Mouse (Mus musculus): Measurements from ENCODE around the gene Atg2b. TPM values are rescaled to one million over a fixed set of nuclear protein-coding genes. Genes with fewer than 3 reads are reported as not detected.

The Atg2b gene
- 11.6 and 11.8 TPM in 2 replicates for polyA plus RNA-seq (2014; fragmentation: Nextera tagmentation; extraction: Ambion mirVana)

- peak within 1 kb of the TSS; percentile 79 for H3K9ac ChIP-seq (ENCODE audit: low read length)
- DNase-seq (ENCODE audit: low spot score, missing footprints) = peak; percentile 100
- peak within 1 kb of the TSS; percentile 82 for H3K27ac ChIP-seq (ENCODE audit: low read depth, low read length)
- H3K4me2 ChIP-seq = peak within 1 kb of the TSS; percentile 91
- H3K27me3 ChIP-seq (ENCODE audit: control insufficient read depth, insufficient read depth, low read length) = no peaks in the 10 kb centered on the region
- H3K36me3 ChIP-seq (ENCODE audit: control insufficient read depth, insufficient read depth, low read length) = no peaks in the 10 kb centered on the region
- peak within 1 kb of the TSS; percentile 77 for H3K4me3 ChIP-seq (ENCODE audit: low read depth, low read length)
- WGBS = 0% methylated on average over 72 of the region's 73 CpGs
- H3K9me3 ChIP-seq (ENCODE audit: control insufficient read depth, low read length) = no peaks in the 10 kb centered on the region
- ATAC-seq (ENCODE audit: low FRiP score) = peak; percentile 93
- peaks cover 18% of the 10 kb centered on the region for H3K4me1 ChIP-seq (ENCODE audit: control insufficient read depth, insufficient read depth, low read length)
Measured at GRCm38 (mm10) chr12:105685001-105685691, at the start of gene Atg2b. Gene Atg2b, minus strand, starts transcription at chr12:105685211.

GRCm38 (mm10) chr12:105733370-105734159 lies 48.6 kb upstream of the Atg2b start:
- Histone ChIP-seq H3K36me3 (ENCODE audit: control insufficient read depth, insufficient read depth, low read length) (no peaks in the 10 kb centered on the region), H3K4me3 (ENCODE audit: low read depth, low read length) (no peak overlapping the region), H3K4me2 (no peak overlapping the region), H3K9ac (ENCODE audit: low read length) (no peak overlapping the region), H3K9me3 (ENCODE audit: control insufficient read depth, low read length) (no peaks in the 10 kb centered on the region), H3K4me1 (ENCODE audit: control insufficient read depth, insufficient read depth, low read length) (no peaks in the 10 kb centered on the region), H3K27me3 (ENCODE audit: control insufficient read depth, insufficient read depth, low read length) (no peaks in the 10 kb centered on the region), H3K27ac (ENCODE audit: low read depth, low read length) (no peak overlapping the region)
- ATAC-seq (ENCODE audit: low FRiP score) (no peak), DNase-seq (ENCODE audit: low spot score, missing footprints) (no peak)
- WGBS = 76% methylated on average over 9 of the region's 9 CpGs

- no peaks in the 10 kb centered on the region for H3K27me3 ChIP-seq (ENCODE audit: control insufficient read depth, insufficient read depth, low read length)
Measured at GRCm38 (mm10) chr12:105730851-105731460, 45.9 kb upstream of the Atg2b start.

GRCm38 (mm10) chr12:105727964-105728363 lies 43.0 kb upstream of the Atg2b start:
- H3K36me3 ChIP-seq (ENCODE audit: control insufficient read depth, insufficient read depth, low read length) = no peaks in the 10 kb centered on the region
- no peaks in the 10 kb centered on the region for H3K9me3 ChIP-seq (ENCODE audit: control insufficient read depth, low read length)
- no peaks in the 10 kb centered on the region for H3K27me3 ChIP-seq (ENCODE audit: control insufficient read depth, insufficient read depth, low read length)
- H3K9ac ChIP-seq (ENCODE audit: low read length) = no peak overlapping the region
- H3K27ac ChIP-seq (ENCODE audit: low read depth, low read length) = no peak overlapping the region
- 22% methylated on average over 8 of the region's 8 CpGs for WGBS
- H3K4me1 ChIP-seq (ENCODE audit: control insufficient read depth, insufficient read depth, low read length) = no peaks in the 10 kb centered on the region
- DNase-seq (ENCODE audit: low spot score, missing footprints) (peak; percentile 89), ATAC-seq (ENCODE audit: low FRiP score) (no peak)
- H3K4me3 ChIP-seq (ENCODE audit: low read depth, low read length) = no peak overlapping the region
- no peak overlapping the region for H3K4me2 ChIP-seq

More at GRCm38 (mm10) chr12:105730851-105731460, 45.9 kb upstream of the Atg2b start:
- Histone ChIP-seq H3K4me3 (ENCODE audit: low read depth, low read length) (no peak overlapping the region), H3K4me1 (ENCODE audit: control insufficient read depth, insufficient read depth, low read length) (no peaks in the 10 kb centered on the region), H3K4me2 (no peak overlapping the region), H3K27ac (ENCODE audit: low read depth, low read length) (no peak overlapping the region), H3K36me3 (ENCODE audit: control insufficient read depth, insufficient read depth, low read length) (no peaks in the 10 kb centered on the region), H3K9ac (ENCODE audit: low read length) (no peak overlapping the region), H3K9me3 (ENCODE audit: control insufficient read depth, low read length) (no peaks in the 10 kb centered on the region)
- no peak for DNase-seq (ENCODE audit: low spot score, missing footprints)
- 89% methylated on average over 6 of the region's 6 CpGs for WGBS
- ATAC-seq (ENCODE audit: low FRiP score) = no peak

GRCm38 (mm10) chr12:105727268-105727667 lies 42.3 kb upstream of the Atg2b start:
- H3K9ac ChIP-seq (ENCODE audit: low read length) = no peak overlapping the region
- no peak overlapping the region for H3K4me3 ChIP-seq (ENCODE audit: low read depth, low read length)
- H3K9me3 ChIP-seq (ENCODE audit: control insufficient read depth, low read length) = no peaks in the 10 kb centered on the region
- no peaks in the 10 kb centered on the region for H3K4me1 ChIP-seq (ENCODE audit: control insufficient read depth, insufficient read depth, low read length)
- ATAC-seq (ENCODE audit: low FRiP score) (no peak), DNase-seq (ENCODE audit: low spot score, missing footprints) (no peak)
- H3K27ac ChIP-seq (ENCODE audit: low read depth, low read length) = no peak overlapping the region
- H3K36me3 ChIP-seq (ENCODE audit: control insufficient read depth, insufficient read depth, low read length) = no peaks in the 10 kb centered on the region
- no peak overlapping the region for H3K4me2 ChIP-seq
- H3K27me3 ChIP-seq (ENCODE audit: control insufficient read depth, insufficient read depth, low read length) = no peaks in the 10 kb centered on the region
- WGBS = 92% methylated on average over 3 of the region's 3 CpGs

GRCm38 (mm10) chr12:105725736-105726135 lies 40.7 kb upstream of the Atg2b start:
- H3K36me3 ChIP-seq (ENCODE audit: control insufficient read depth, insufficient read depth, low read length) = no peaks in the 10 kb centered on the region
- no peak for DNase-seq (ENCODE audit: low spot score, missing footprints)
- peaks cover 8% of the 10 kb centered on the region; the same call in 1 of the 2 replicates for H3K4me1 ChIP-seq (ENCODE audit: control insufficient read depth, insufficient read depth, low read length)
- no peak overlapping the region for H3K27ac ChIP-seq (ENCODE audit: low read depth, low read length)
- ATAC-seq (ENCODE audit: low FRiP score) = no peak
- no peak overlapping the region for H3K9ac ChIP-seq (ENCODE audit: low read length)
- H3K4me3 ChIP-seq (ENCODE audit: low read depth, low read length) = no peak overlapping the region
- H3K27me3 ChIP-seq (ENCODE audit: control insufficient read depth, insufficient read depth, low read length) = no peaks in the 10 kb centered on the region
- H3K4me2 ChIP-seq = no peak overlapping the region
- 80% methylated on average over 13 of the region's 13 CpGs for WGBS
- no peaks in the 10 kb centered on the region for H3K9me3 ChIP-seq (ENCODE audit: control insufficient read depth, low read length)

GRCm38 (mm10) chr12:105724616-105725015 lies 39.6 kb upstream of the Atg2b start:
- 41% methylated on average over 1 of the region's 1 CpGs for WGBS
- Histone ChIP-seq H3K36me3 (ENCODE audit: control insufficient read depth, insufficient read depth, low read length) (no peaks in the 10 kb centered on the region), H3K27me3 (ENCODE audit: control insufficient read depth, insufficient read depth, low read length) (no peaks in the 10 kb centered on the region), H3K4me3 (ENCODE audit: low read depth, low read length) (no peak overlapping the region), H3K4me1 (ENCODE audit: control insufficient read depth, insufficient read depth, low read length) (peaks cover 8% of the 10 kb centered on the region; the same call in 1 of the 2 replicates), H3K9ac (ENCODE audit: low read length) (no peak overlapping the region), H3K27ac (ENCODE audit: low read depth, low read length) (no peak overlapping the region), H3K4me2 (no peak overlapping the region), H3K9me3 (ENCODE audit: control insufficient read depth, low read length) (no peaks in the 10 kb centered on the region)
- no peak for DNase-seq (ENCODE audit: low spot score, missing footprints)
- ATAC-seq (ENCODE audit: low FRiP score) = no peak

GRCm38 (mm10) chr12:105722657-105723056 lies 37.6 kb upstream of the Atg2b start:
- WGBS = 5% methylated on average over 5 of the region's 5 CpGs
- Histone ChIP-seq H3K27ac (ENCODE audit: low read depth, low read length) (no peak overlapping the region), H3K4me3 (ENCODE audit: low read depth, low read length) (no peak overlapping the region), H3K9ac (ENCODE audit: low read length) (no peak overlapping the region), H3K4me1 (ENCODE audit: control insufficient read depth, insufficient read depth, low read length) (peaks cover 8% of the 10 kb centered on the region; the same call in 1 of the 2 replicates), H3K36me3 (ENCODE audit: control insufficient read depth, insufficient read depth, low read length) (no peaks in the 10 kb centered on the region), H3K4me2 (no peak overlapping the region), H3K27me3 (ENCODE audit: control insufficient read depth, insufficient read depth, low read length) (no peaks in the 10 kb centered on the region), H3K9me3 (ENCODE audit: control insufficient read depth, low read length) (no peaks in the 10 kb centered on the region)
- ATAC-seq (ENCODE audit: low FRiP score) (peak; percentile 59; the same call in 1 of the 2 replicates), DNase-seq (ENCODE audit: low spot score, missing footprints) (peak; percentile 96)

All from midbrain, embryonic 11.5 days (tissue).